Mouse (Mus musculus) urinary bladder, postnatal 10 days (tissue): ENCODE measurements around the gene Ormdl3.
A peak's percentile ranks its signal among the peaks of the same experiment; 100 is the strongest.
"Not testable (repeated sequence)": the region's sequence is repeated elsewhere in the genome, so short reads cannot be mapped to it uniquely, and the experiment has no call there.

Source experiments
- DNase-seq: peaks from one replicate; pipeline ENCODE4 v3.0.0; 2022; ENCODE audit warnings: low spot score

The Ormdl3 gene

DNA sequence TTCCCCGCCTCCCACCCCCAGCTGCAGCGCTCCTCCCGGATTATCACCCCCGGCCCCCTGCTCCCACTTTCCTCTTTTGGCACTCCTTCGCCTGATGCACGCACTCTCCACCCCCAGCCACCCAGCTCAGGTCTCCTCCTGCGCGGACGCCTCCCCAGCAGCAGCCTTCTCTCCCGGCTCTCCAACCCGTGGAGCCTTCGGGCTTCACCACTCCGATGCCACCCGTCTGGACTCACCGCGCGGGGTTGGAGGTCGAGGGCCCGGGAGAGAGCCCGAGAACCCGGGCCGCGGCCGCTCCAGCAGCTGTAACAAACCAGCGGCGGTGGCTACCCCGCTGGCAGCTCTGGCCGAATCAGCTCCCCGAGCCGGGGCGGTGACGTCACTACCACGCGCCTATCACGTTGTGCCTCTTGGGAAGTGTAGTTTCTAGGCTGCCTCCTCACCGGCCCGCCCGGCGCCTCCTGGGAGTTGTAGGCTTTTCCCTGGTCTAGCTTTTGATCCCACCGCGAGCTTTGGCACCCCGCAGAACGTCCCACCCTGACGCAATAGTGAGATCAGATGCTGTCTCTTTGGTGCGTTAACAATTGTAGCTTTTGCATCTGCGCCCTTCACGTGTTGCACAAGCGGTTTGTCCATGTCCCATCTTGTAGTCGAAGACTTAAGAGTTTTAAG is at the start of gene Ormdl3:
Ormdl3 (minus strand) TSS at position 477 of the 672 bp plus-strand sequence.
- DNase-seq, result peak; percentile 97

DNA sequence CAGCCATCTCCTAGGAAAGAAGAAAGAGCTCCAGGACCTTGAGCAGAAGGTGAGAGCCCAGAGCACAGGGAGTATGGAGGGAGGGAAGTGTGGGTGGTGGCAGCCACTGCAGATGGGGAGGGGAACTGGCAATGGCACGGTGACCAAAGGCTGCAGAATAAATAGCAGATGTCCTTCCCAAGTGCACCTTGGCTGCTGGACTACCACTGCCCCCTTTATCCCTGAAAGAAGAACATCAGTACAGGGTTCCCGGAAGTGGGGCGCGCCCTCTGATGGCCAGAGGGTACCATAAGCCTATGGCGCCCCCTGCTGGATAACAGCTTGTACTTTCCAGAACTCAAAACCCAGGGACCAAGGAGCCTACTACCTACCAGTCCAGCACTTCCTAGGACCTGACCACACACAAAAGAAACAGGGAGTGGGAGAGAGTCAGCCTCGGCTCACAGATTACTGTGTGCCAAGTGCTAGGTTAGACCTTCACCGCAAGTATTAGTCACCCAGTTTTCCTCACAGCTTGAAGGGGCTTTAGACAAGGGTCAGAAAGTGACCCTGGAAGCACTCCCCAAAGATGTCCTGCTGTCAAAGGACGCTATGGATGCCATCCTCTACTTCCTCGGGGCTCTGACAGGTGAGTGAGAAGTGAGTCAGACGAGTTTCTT is 48.3 kb upstream of the Ormdl3 start:
- not testable (repeated sequence) for DNase-seq

DNA sequence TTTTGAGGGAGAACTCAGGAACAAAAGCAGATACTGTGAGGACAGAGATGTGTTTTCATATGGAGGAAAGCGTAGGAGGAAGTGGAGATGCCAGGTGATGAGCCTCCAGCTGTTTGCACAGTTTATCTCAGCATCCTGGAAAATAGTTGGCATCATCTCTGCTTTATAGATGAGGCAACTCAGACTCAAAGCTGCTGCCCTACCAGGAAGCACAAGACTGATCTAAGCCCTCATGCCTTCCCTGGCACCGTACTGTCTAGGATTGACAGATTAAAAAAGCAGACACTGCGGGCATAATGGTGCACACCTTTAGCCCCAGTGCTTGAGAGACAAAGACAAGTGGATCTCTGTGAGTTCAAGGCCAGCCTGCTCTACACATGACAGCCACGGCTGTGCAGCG is 43.5 kb upstream of the Ormdl3 start:
- no peak for DNase-seq

- no peak for DNase-seq
Observed at GRCm38 (mm10) chr11:98628706-98629105, 41.5 kb upstream of the Ormdl3 start.

DNA sequence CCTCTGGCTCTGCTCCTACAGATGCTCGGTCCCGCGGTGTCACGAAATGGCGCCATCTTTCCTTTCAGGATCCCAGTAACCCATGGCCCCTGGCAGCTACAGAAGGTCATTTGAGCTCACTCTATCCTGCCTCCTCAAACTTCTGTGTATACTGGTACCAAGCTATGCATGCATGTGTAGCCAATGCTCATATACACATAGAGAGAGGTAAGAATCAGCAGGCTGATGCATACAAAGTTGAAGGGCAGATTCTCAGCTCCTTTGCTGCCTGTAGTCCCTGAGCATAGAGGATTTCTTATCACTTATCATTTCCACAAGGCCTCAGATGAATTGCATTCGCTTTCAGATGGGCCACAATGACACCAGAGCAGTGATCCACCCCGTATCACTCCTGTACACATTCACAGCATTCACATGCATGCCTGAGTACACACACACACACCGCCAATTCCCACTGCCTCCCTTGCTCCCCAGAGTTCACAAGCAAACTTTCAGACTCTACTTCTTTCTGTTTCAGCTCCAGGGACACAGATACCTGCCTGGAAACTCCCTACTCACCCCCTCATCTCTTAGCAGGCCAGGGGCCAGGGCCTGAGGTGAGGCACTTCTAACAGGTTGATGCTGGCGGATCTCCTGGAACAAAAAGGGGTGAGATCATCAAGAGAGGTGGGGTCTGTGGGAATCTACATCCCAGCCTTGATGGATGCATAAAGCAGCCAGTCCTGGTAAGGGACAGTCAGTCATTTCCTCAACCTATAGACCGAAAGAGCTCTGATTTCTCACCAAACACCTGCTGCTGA is 38.6 kb upstream of the Ormdl3 start, which contains the start of the genes Gm12355 and Gsdma3:
Gm12355 (minus strand) TSS at position 51 of the 800 bp plus-strand sequence.
Gsdma3 (plus strand) TSS at position 750 of the 800 bp plus-strand sequence.
- no peak for DNase-seq

- DNase-seq, result not testable (repeated sequence)
Observed at GRCm38 (mm10) chr11:98624381-98624780, 37.2 kb upstream of the Ormdl3 start.

DNA sequence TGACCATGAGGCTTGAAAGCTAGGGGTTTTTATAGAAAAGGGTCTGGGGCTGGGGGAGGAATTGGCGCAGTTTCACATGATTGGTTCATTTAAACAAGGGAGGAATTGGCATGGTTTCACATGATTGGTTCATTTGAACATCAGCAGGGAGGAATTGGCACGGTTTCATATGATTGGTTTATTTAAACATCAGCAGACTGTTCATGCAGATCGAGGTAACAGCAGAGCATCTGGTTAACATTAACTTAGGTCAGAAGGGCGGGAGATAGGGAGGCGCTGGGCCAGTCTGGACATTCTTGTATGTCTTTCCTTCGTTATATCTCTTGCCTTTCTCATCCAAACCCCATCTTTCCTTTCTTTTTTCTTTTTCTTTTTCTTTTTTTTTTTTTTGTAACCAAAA is 36.8 kb upstream of the Ormdl3 start:
- not testable (repeated sequence) for DNase-seq

- no peak for DNase-seq
Observed at GRCm38 (mm10) chr11:98620791-98621190, 33.6 kb upstream of the Ormdl3 start.

DNA sequence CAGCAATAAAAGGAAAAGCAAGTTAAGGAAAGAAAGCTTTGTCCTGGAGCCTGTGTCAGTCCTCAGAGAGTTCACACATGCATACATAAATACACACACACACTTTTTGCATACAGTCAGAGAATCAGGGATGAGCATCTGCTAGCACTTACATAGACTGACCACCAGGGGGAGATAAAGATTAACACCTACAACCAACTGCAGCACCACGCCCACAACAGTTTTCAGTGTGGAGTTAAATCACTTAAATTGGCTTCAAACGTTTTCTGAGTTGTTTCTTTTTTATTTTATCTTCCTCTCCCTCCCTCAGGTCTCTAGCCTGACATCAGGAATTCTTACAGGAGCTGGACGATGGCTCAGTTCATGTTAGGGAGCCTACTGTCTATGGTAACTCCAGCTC is 19.6 kb upstream of the Ormdl3 start:
- DNase-seq, result no peak

DNA sequence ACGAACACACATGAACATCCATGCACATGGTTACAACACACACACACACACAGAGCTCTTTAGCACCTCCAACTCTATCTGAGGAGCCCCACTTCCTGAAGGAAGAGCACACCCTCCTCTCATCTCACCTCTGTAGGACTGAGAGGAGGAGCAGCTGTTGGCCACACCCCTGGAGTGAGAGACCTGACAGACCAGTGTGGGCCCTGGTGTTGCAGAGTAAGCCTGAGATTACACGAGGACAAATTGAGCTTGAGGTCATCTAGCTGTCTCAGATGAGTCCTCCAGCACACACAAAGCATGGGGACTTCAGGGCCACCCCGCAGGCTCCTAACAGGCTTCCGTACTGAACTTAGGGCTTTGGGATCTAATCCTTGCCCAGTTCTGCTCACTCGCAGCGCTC is 17.7 kb upstream of the Ormdl3 start:
- DNase-seq, result not testable (repeated sequence)

GRCm38 (mm10) chr11:98603953-98604352 is 16.8 kb upstream of the Ormdl3 start:
- DNase-seq, result no peak

DNA sequence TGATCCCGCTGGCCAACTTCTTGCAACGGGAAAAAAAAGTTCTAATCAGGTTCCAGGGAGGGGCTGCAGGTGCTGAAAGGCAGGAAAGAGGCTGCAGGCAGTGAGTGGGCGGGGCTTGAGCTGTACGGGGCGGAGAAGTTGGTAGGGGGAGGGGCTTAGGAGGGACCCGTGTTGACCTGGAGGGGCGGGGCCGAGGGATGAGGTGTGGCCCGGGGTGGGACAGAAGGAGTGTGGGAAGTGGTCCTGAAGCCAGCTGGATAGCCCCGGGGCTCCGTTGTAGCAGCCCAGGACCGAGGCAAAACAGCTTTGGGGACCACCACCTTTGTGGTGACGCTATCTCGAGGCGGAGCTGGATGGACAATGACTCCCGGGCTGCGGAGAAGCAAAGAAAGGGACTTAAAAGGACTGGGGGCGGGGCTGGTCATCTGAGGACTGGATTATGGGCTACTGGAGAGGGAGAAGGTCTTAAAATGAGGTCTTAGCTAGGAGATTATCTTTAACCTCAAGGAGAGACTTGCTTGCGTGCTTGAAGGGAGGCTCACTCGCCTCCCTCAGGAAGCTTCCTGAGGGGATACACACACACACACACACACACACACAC is 15.0 kb upstream of the Ormdl3 start:
- no peak for DNase-seq

GRCm38 (mm10) chr11:98599291-98599690 is 12.1 kb upstream of the Ormdl3 start:
- DNase-seq, result no peak

DNA sequence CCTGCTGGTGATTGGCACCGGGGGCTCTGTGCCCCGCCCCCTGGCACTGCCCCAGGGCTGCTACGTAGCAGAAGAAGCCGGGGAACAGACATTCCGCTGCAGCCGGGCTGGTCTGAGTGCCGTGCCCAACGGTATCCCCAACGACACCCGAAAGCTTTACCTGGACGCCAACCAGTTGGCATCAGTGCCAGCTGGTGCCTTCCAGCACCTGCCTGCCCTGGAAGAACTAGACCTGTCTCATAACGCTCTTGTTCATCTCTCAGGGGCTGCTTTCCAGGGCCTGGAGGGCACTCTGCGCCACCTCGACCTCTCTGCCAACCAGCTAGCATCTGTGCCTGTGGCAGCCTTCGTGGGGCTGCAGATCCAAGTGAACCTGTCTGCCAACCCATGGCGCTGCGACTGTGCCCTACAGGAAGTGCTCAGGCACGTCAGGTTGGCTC is 11.7 kb upstream of the Ormdl3 start:
- DNase-seq, result no peak

- DNase-seq, result no peak
Observed at GRCm38 (mm10) chr11:98597991-98598390, 10.8 kb upstream of the Ormdl3 start, which contains the start of gene Lrrc3c. Gene Lrrc3c (plus strand): TSS chr11:98598291.

GRCm38 (mm10) chr11:98597363-98597762 is 10.2 kb upstream of the Ormdl3 start:
- DNase-seq, result no peak

DNA sequence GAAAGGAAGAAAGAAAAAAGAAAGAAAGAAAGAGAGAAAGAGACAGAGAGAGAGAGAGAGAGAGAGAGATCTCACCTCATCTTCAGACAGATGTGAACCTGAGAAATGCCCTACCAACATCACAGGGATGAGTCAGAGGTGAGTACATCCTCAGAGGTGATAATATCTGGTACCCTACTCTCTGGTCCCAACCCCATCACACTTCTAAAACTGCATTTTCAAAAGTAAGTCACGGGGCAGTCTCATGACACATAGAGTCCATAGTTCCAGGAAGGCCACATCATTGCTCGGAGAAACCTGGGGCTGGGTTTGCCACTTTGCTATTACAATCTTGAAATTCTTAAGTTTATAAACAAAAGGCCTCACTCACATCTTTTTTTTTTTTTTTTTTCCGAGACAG is 8.8 kb upstream of the Ormdl3 start:
- DNase-seq, result no peak

DNA sequence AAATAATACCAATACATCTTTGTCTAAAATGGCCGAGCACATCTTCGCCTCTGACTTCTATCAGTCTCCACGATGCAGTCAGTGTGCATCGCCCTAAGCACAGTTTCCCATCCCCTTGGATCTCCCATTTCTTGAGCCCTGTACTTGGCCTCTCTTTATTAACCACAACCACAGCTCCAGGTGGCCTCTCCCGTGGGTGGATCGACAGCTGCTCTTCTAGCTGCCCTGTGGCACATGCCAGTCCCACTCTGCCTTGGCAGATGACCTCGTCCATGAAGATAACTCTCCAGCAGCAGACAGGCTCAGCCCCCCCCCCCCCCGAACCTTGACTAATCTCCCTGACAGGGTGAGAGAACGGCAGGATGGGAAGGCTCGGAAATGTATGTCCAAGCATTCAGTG is 8.3 kb upstream of the Ormdl3 start:
- DNase-seq, result no peak

- no peak for DNase-seq
Observed at GRCm38 (mm10) chr11:98595021-98595420, 7.9 kb upstream of the Ormdl3 start.

DNA sequence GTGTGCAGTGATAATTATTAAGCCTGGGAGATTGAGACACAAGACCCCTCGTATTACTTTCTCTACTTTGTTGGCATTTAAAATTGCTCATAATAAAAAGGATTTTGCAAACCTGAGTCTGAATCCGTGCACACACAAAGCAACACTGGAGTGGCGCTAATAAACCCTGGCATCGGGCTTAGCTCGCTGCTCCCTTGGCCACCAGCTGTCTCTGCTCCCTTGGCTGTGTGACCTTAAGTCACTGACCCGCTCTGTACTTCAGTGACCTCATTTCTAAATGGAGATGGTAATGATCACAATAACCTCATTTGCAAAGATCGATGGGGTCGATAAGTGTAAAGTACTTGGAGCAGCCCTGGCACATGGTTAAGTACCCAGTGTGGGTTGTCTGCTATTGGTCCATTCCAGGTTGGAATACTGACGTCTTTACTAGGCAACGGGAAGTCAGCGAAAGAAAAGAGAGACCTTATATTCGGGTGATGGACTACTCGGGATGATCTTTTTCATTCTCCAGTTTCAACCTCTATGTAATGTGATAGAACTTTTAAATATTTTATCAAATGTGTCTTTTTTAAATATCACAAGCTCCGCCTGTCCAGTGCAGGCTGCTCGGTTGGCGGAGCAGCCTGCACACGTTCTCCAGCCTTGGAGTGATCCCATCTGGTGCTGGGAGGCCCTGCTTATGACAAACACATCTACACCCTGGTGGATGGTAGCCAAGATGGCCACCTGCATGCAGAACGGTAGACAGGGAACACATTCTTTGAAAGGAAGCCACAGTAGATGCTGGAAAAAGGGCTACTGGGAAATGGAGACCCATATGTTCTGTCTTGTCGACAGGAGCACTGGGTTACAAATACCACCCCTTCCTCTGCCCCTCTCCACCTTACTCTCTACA is 3.6 kb upstream of the Ormdl3 start:
- DNase-seq, result no peak

DNA sequence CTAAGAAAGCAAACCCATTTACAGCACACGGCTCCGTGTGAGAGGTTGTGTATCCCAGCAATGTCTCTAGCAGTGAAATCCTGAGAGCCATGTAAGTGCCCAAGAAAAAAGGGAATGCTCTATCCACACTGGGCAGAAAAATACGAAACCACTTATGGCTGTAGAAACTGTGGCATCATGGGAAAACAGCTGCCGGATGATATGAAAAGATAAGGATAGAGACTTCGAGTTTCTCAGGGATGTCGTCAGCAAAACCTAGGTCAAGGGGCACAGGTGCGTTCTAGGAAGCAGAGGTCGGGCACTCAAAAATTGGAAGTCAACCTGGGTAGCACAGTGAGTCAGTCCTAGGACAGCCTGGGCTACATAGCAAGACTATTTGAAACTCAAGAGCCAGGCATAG is 2.1 kb upstream of the Ormdl3 start:
- DNase-seq, result no peak
